Mouse (Mus musculus): ENCODE measurements at regions not wholly inside any gene's neighbourhood (a gene's known extent, or its start where the extent isn't known, plus 50 kb on each side); places are given as distances from the start of the nearest gene placed in this dataset.

GRCm38 (mm10) chr13:52765508-52766181, 163.8 kb downstream of the Auh start:
- TF ChIP-seq CTCF (IDR thresholded peaks at IDR 0.05; ENCODE audit: low read depth) (no peak), EP300 (IDR thresholded peaks at IDR 0.05; ENCODE audit: low read depth) (peak; percentile 11; the same call in 1 of the 2 replicates)
